Mouse (Mus musculus): ENCODE measurements around the gene Gm20532. TPM values are rescaled to one million over a fixed set of nuclear protein-coding genes. Genes with fewer than 3 reads are reported as not detected.

The Gm20532 gene
- polyA plus RNA-seq, 1 experiment: not detected

DNA sequence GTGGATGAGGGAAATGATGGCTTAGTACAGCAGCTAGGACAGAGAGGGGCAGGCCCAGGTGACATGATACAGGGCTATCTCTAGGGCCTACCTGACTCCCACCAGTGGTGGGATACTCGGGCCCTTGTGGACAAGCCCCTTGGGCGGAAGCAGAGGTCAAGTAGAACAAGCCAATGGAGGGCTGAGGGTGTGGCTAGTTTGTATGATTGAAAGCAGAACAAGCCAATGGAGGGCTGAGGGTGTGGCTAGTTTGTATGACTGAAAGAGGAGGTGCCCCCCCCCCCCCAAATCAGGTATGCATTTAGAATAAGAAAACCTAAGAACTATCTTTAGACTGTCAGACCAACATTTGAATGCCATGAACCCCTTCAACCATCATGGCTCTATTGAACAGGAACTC is 4.2 kb upstream of the Gm20532 start:
- Histone ChIP-seq H3K27ac (ENCODE audit: insufficient read depth, low read length) (no peak overlapping the region), H3K27me3 (ENCODE audit: control insufficient read depth, insufficient read depth, low read length) (no peaks in the 10 kb centered on the region), H3K4me3 (replicated peaks; ENCODE audit: insufficient read depth, low read depth, low read length) (no peak overlapping the region), H3K4me1 (ENCODE audit: control insufficient read depth, insufficient read depth, low read length) (peaks cover 2% of the 10 kb centered on the region; the same call in 1 of the 2 replicates)
- no peak for DNase-seq
- WGBS: 74% methylated on average over 2 of the region's 2 CpGs
- TF ChIP-seq CTCF (IDR thresholded peaks at IDR 0.05; ENCODE audit: borderline replicate concordance, insufficient read depth, low read depth, low read length): no peak
- no peak for TF ChIP-seq POLR2A (IDR thresholded peaks at IDR 0.05; ENCODE audit: borderline replicate concordance, insufficient read depth, low read length)

DNA sequence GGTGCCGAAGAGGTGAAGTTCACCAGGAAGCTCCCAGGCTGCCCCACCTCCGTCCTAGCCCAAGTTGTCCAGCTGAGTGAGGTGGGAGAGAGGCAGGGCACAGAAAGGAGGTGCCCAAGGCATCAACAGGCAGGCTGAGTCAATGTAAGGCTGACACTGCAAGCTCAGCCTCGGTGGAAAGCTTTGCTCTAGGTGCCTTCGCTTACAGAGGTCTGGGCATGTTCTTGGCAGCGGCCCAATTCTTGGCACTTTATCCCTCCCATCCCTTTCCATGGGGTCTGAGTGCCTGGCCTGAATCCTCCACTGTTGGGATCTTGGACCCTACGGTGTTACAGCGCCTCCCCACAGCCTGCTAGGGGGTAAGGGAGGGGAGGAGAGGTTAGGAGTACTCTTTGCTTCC is 3.7 kb upstream of the Gm20532 start:
- DNase-seq: no peak
- Histone ChIP-seq H3K27ac (ENCODE audit: insufficient read depth, low read length) (no peak overlapping the region), H3K4me1 (ENCODE audit: control insufficient read depth, insufficient read depth, low read length) (peaks cover 2% of the 10 kb centered on the region; the same call in 1 of the 2 replicates), H3K4me3 (replicated peaks; ENCODE audit: insufficient read depth, low read depth, low read length) (no peak overlapping the region), H3K27me3 (ENCODE audit: control insufficient read depth, insufficient read depth, low read length) (no peaks in the 10 kb centered on the region)
- TF ChIP-seq POLR2A (IDR thresholded peaks at IDR 0.05; ENCODE audit: borderline replicate concordance, insufficient read depth, low read length): no peak
- no peak for TF ChIP-seq CTCF (IDR thresholded peaks at IDR 0.05; ENCODE audit: borderline replicate concordance, insufficient read depth, low read depth, low read length)
- 53% methylated on average over 7 of the region's 7 CpGs for WGBS

DNA sequence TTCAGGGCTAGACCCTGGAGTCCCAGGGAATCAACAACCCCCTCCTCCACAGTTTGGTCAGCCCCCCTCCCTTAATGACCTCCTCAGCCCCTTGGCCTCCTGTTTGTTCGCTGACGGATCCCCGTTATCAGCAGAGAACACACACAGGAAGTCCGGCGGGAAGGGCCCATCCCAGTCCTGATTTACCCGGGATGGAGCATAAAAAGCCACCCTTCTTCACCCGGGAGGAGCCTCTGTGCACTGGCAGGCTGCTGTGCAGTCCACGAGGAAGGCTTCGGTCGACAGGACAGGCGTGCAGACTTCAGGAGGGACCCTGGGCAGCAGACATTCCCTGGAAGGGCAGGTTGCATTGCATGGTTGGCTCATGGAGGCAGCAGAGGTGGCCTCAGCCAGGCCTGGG is 2.8 kb upstream of the Gm20532 start:
- Histone ChIP-seq H3K4me3 (replicated peaks; ENCODE audit: insufficient read depth, low read depth, low read length) (no peak overlapping the region), H3K4me1 (ENCODE audit: control insufficient read depth, insufficient read depth, low read length) (peaks cover 2% of the 10 kb centered on the region; the same call in 1 of the 2 replicates), H3K27me3 (ENCODE audit: control insufficient read depth, insufficient read depth, low read length) (no peaks in the 10 kb centered on the region), H3K27ac (ENCODE audit: insufficient read depth, low read length) (no peak overlapping the region)
- 85% methylated on average over 11 of the region's 11 CpGs for WGBS
- no peak for DNase-seq
- TF ChIP-seq POLR2A (IDR thresholded peaks at IDR 0.05; ENCODE audit: borderline replicate concordance, insufficient read depth, low read length) (peak; percentile 33; the same call in 1 of the 2 replicates), CTCF (IDR thresholded peaks at IDR 0.05; ENCODE audit: borderline replicate concordance, insufficient read depth, low read depth, low read length) (no peak)

DNA sequence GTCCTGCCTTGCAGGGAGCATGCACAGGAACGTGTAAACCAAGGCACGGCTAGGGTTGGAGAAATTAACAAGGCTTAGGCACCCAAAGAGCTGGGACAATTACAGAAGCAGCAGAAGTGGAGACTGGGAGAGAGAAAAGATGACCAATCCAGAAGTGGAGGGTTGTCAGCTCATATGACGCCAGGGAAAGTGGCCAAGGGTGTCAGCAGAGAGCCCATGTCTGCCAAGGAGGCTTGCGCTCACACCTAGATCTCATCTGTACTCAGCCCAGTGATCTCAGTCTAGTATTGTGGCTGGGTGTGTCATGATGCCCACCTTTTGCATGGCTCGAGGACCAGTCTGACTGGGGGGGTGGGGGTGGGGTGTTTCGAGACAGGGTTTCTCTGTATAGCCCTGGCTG is 726 bp upstream of the Gm20532 start:
- DNase-seq: peak in 1 of 2 experiments; percentile 22
- H3K4me3 ChIP-seq (replicated peaks; ENCODE audit: insufficient read depth, low read depth, low read length): no peak overlapping the region
- no peaks in the 10 kb centered on the region for H3K27me3 ChIP-seq (ENCODE audit: control insufficient read depth, insufficient read depth, low read length)
- WGBS: 19% methylated on average over 6 of the region's 6 CpGs
- no peak for TF ChIP-seq POLR2A (IDR thresholded peaks at IDR 0.05; ENCODE audit: borderline replicate concordance, insufficient read depth, low read length)
- no peak for TF ChIP-seq CTCF (IDR thresholded peaks at IDR 0.05; ENCODE audit: borderline replicate concordance, insufficient read depth, low read depth, low read length)
- H3K27ac ChIP-seq (ENCODE audit: insufficient read depth, low read length): no peak overlapping the region
- H3K4me1 ChIP-seq (ENCODE audit: control insufficient read depth, insufficient read depth, low read length): peaks cover 2% of the 10 kb centered on the region; the same call in 1 of the 2 replicates

DNA sequence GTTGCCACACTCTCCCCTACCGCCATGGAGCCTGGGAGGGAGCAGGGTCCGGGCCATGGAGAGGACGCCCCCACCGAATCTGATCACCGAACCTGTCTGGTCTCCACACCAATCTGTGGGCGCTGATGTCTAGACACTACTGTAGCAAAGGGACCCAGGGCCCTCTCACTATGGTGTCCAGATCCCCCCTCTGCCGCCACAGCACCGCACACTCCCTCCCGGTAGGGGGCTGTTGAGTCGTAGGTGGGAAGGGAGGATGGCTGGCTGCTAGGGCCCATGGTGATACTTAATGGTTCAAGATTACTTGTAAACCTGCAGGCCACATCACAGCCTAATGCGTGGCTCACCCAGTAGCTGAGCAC is 586 bp downstream of the Gm20532 start:
- no peak for DNase-seq
- TF ChIP-seq POLR2A (IDR thresholded peaks at IDR 0.05; ENCODE audit: borderline replicate concordance, insufficient read depth, low read length) (no peak), CTCF (IDR thresholded peaks at IDR 0.05; ENCODE audit: borderline replicate concordance, insufficient read depth, low read depth, low read length) (no peak)
- Histone ChIP-seq H3K4me1 (ENCODE audit: control insufficient read depth, insufficient read depth, low read length) (peaks cover 2% of the 10 kb centered on the region; the same call in 1 of the 2 replicates), H3K27me3 (ENCODE audit: control insufficient read depth, insufficient read depth, low read length) (no peaks in the 10 kb centered on the region), H3K27ac (ENCODE audit: insufficient read depth, low read length) (no peak overlapping the region), H3K4me3 (replicated peaks; ENCODE audit: insufficient read depth, low read depth, low read length) (peak overlapping the region; percentile 65)
- WGBS: 13% methylated on average over 11 of the region's 11 CpGs

DNA sequence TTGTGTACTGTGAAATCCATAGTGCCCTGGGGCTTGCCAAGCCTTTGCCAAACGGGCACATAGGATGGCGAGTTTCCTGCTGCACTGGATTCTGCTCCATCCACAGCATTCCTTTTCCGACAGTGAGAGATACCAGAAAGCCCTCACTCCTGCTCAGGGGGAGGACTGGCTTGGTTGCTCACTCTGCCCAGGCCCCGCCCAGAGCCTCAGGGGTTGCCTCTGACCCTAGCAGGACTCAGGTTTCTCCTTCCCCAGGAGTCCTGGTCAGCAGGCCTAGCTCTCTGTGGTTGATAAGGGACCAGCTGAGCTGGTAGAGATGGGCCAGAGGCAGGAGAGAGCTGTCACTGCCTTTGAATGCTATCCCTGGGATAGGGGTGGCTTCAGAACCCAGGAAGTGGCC is 2.1 kb downstream of the Gm20532 start:
- no peak overlapping the region for H3K4me3 ChIP-seq (replicated peaks; ENCODE audit: insufficient read depth, low read depth, low read length)
- TF ChIP-seq CTCF (IDR thresholded peaks at IDR 0.05; ENCODE audit: borderline replicate concordance, insufficient read depth, low read depth, low read length) (no peak), POLR2A (IDR thresholded peaks at IDR 0.05; ENCODE audit: borderline replicate concordance, insufficient read depth, low read length) (no peak)
- 68% methylated on average over 4 of the region's 4 CpGs for WGBS
- DNase-seq: no peak
- H3K27me3 ChIP-seq (ENCODE audit: control insufficient read depth, insufficient read depth, low read length): no peaks in the 10 kb centered on the region
- no peak overlapping the region for H3K27ac ChIP-seq (ENCODE audit: insufficient read depth, low read length)
- H3K4me1 ChIP-seq (ENCODE audit: control insufficient read depth, insufficient read depth, low read length): peaks cover 2% of the 10 kb centered on the region; the same call in 1 of the 2 replicates

DNA sequence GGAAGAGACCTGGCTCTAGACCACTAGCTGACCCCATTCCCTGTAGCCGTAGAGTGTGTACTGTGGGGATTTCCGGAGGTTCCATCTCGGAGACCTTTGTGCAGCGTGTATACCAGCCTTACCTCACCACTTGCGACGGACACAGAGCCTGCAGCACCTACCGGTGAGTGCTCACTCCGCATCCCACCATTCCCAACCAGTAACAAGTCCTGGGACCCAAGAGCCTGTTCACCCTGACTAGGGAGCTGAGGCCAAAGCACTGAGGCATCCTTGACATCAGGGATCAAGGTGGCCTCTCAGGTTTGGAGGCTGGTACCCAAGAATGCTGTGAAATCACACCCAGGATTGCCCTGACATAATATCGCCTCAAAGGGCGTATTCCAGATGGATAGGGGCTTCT is 2.8 kb downstream of the Gm20532 start:
- no peak overlapping the region for H3K27ac ChIP-seq (ENCODE audit: insufficient read depth, low read length)
- 93% methylated on average over 10 of the region's 10 CpGs for WGBS
- H3K4me1 ChIP-seq (ENCODE audit: control insufficient read depth, insufficient read depth, low read length): peaks cover 2% of the 10 kb centered on the region; the same call in 1 of the 2 replicates

DNA sequence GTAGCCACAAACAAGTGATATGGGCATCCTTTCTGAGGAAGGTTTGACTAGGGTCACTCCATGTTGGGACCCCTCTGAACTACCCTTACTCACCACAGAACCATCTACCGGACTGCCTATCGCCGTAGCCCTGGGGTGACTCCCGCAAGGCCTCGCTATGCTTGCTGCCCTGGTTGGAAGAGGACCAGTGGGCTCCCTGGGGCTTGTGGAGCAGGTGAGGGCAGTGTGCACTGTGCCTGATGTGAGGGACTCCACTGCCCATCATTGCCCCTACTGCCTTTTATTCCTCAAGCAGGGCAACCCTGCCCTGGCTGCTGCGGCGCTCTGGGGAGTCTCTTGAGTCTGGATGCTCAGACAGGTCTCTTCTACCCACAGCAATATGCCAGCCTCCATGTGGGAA is 3.8 kb downstream of the Gm20532 start:
- TF ChIP-seq POLR2A (IDR thresholded peaks at IDR 0.05; ENCODE audit: borderline replicate concordance, insufficient read depth, low read length) (no peak), CTCF (IDR thresholded peaks at IDR 0.05; ENCODE audit: borderline replicate concordance, insufficient read depth, low read depth, low read length) (no peak)
- 93% methylated on average over 7 of the region's 7 CpGs for WGBS
- no peak for DNase-seq
- Histone ChIP-seq H3K4me3 (replicated peaks; ENCODE audit: insufficient read depth, low read depth, low read length) (no peak overlapping the region), H3K27ac (ENCODE audit: insufficient read depth, low read length) (no peak overlapping the region), H3K4me1 (ENCODE audit: control insufficient read depth, insufficient read depth, low read length) (peaks cover 2% of the 10 kb centered on the region; the same call in 1 of the 2 replicates), H3K27me3 (ENCODE audit: control insufficient read depth, insufficient read depth, low read length) (no peaks in the 10 kb centered on the region)

More for the DNA sequence above, 2.8 kb downstream of the Gm20532 start:
- Histone ChIP-seq H3K27me3 (ENCODE audit: control insufficient read depth, insufficient read depth, low read length) (no peaks in the 10 kb centered on the region), H3K4me3 (replicated peaks; ENCODE audit: insufficient read depth, low read depth, low read length) (no peak overlapping the region)
- TF ChIP-seq POLR2A (IDR thresholded peaks at IDR 0.05; ENCODE audit: borderline replicate concordance, insufficient read depth, low read length): no peak
- no peak for TF ChIP-seq CTCF (IDR thresholded peaks at IDR 0.05; ENCODE audit: borderline replicate concordance, insufficient read depth, low read depth, low read length)
- no peak for DNase-seq

Measured in cerebellum, adult 2 months (tissue).